Comparison of ENCODE assay signal across 11 mouse cellular contexts in genomic region chr16:45711263-45711662, GRCm38 (mm10). TPM values are rescaled to one million over a fixed set of nuclear protein-coding genes. Genes with fewer than 3 reads are reported as not detected.
DNase-seq lines count a peak whose midpoint lies in the region; ATAC-seq lines count a peak whose summit lies in the region.
"Had no signal": no experiment of that assay in that cellular context is flagged by ENCODE, and none has a peak within 500 bp of the region (broad histone marks: within the 10 kb centered on the region; RNA-seq: fewer than 3 reads in every experiment).

No protein-coding gene starts in this region.

- no peak for DNase-seq in hindbrain, embryonic 11.5 days (ENCODE audit: low spot score)
- DNase-seq in hindbrain, embryonic 10.5 days (ENCODE audit: low spot score), result no peak
- peak; percentile 54 for DNase-seq in ES-CJ7 (ENCODE audit: low read depth, low spot score)
- DNase-seq in cerebellum, postnatal 14 days, result peak; percentile 44 to 51
- peak; percentile 12 to 46 for DNase-seq in kidney, postnatal 25 days
- DNase-seq in layer of hippocampus, postnatal 14 days (ENCODE audit: low spot score in 2 of 2), result no peak
- no peak for DNase-seq in left cerebral cortex, postnatal 14 days (ENCODE audit: low spot score in 2 of 2)
- DNase-seq in spleen, adult 12 weeks (ENCODE audit: low spot score), result no peak

- intact Hi-C loops in left cerebral cortex, postnatal 14 days (cut with DNase I), result no loop called here

- 80% methylated on average over 7 of the region's 7 CpGs for WGBS in hindbrain, embryonic 11.5 days
- 70% methylated on average over 7 of the region's 7 CpGs for WGBS in hindbrain, embryonic 10.5 days

- H3K9ac ChIP-seq in hindbrain, embryonic 11.5 days (ENCODE audit: low read depth, low read length), result no peak overlapping the region
- H3K9ac ChIP-seq: neural tube, embryonic 12.5 days had no signal

- no peaks in the 10 kb centered on the region; the same call in 1 of the 2 replicates for H3K4me1 ChIP-seq in hindbrain, embryonic 11.5 days (replicated peaks; ENCODE audit: control insufficient read depth, insufficient read depth, low read length)
- peaks cover 3% of the 10 kb centered on the region; the same call in 1 of the 2 replicates for H3K4me1 ChIP-seq in hindbrain, embryonic 10.5 days (replicated peaks)

- H3K27me3 ChIP-seq in hindbrain, embryonic 11.5 days (ENCODE audit: control insufficient read depth, insufficient read depth, low read length), result no peaks in the 10 kb centered on the region
- H3K27me3 ChIP-seq in hindbrain, embryonic 10.5 days (ENCODE audit: insufficient read depth, poor library complexity, severe bottlenecking), result no peaks in the 10 kb centered on the region
- H3K27me3 ChIP-seq: neural tube, embryonic 12.5 days had no signal

- no peaks in the 10 kb centered on the region for H3K9me3 ChIP-seq in hindbrain, embryonic 11.5 days (ENCODE audit: control insufficient read depth, low read length)
- 0 out of 2 replicates have a peak, but pooled peaks cover 2% of the 10 kb centered on the region for H3K9me3 ChIP-seq in hindbrain, embryonic 10.5 days
- H3K9me3 ChIP-seq: neural tube, embryonic 12.5 days had no signal

- no peak overlapping the region for H3K27ac ChIP-seq in hindbrain, embryonic 11.5 days (ENCODE audit: low read depth, low read length)
- H3K27ac ChIP-seq in hindbrain, embryonic 10.5 days, result no peak overlapping the region
- H3K27ac ChIP-seq: neural tube, embryonic 12.5 days had no signal

- peak; percentile 13; the same call in 1 of the 2 replicates for ATAC-seq in hindbrain, embryonic 11.5 days (ENCODE audit: low FRiP score)
- ATAC-seq: activated CD4-positive, CD25-positive, alpha-beta regulatory T cell, adult 4 months had no signal

- H3K36me3 ChIP-seq in hindbrain, embryonic 11.5 days (ENCODE audit: control insufficient read depth, insufficient read depth, low read length), result peaks cover 8% of the 10 kb centered on the region; the same call in 1 of the 2 replicates
- H3K36me3 ChIP-seq in hindbrain, embryonic 10.5 days, result peaks cover 77% of the 10 kb centered on the region

- H3K4me3 ChIP-seq in hindbrain, embryonic 11.5 days (ENCODE audit: low read depth, low read length), result no peak overlapping the region
- no peak overlapping the region for H3K4me3 ChIP-seq in hindbrain, embryonic 10.5 days
- H3K4me3 ChIP-seq: neural tube, embryonic 12.5 days had no signal

- no peak overlapping the region for H3K4me2 ChIP-seq in hindbrain, embryonic 11.5 days (replicated peaks; ENCODE audit: low read depth, low read length)
- H3K4me2 ChIP-seq: neural tube, embryonic 12.5 days had no signal

RNA-seq across cellular contexts. Expression of gene Tagln3, which starts 13.1 kb away (rescaled TPM):
- polyA plus RNA-seq in hindbrain, embryonic 11.5 days (2014; fragmentation: Nextera tagmentation; extraction: Ambion mirVana), result 410 and 447 TPM in 2 replicates
- 193 and 362 TPM in 2 replicates for polyA plus RNA-seq in hindbrain, embryonic 10.5 days (2016; fragmentation: Nextera tagmentation; extraction: Ambion mirVana)
- total RNA-seq in layer of hippocampus, postnatal 14 days (2021), result 100 to 1,000 TPM; 287 to 317 TPM
- total RNA-seq in left cerebral cortex, postnatal 14 days (2021), result 100 to 1,000 TPM; 302 to 304 TPM
- polyA plus RNA-seq: activated CD4-positive, CD25-positive, alpha-beta regulatory T cell, adult 4 months had no signal

RNA-seq across cellular contexts. Expression of gene Tmprss7, which starts 17.8 kb away (rescaled TPM):
- 0.43 and 0.99 TPM in 2 replicates for polyA plus RNA-seq in hindbrain, embryonic 11.5 days (2014; fragmentation: Nextera tagmentation; extraction: Ambion mirVana)
- polyA plus RNA-seq in hindbrain, embryonic 10.5 days (2016; fragmentation: Nextera tagmentation; extraction: Ambion mirVana), result 0.29 and 0.31 TPM in 2 replicates
- 1 to 10 TPM in 1 of 2 experiments, under 1 TPM in 1; 0.91 to 2.4 TPM for total RNA-seq in layer of hippocampus, postnatal 14 days (2021)
- 1 to 10 TPM; 5.2 to 8.5 TPM for total RNA-seq in left cerebral cortex, postnatal 14 days (2021)
- total RNA-seq: gastrocnemius, adult 18-20 months had no signal
- polyA plus RNA-seq: activated CD4-positive, CD25-positive, alpha-beta regulatory T cell, adult 4 months had no signal

RNA-seq across cellular contexts. Expression of gene Abhd10, which starts 31.5 kb away (rescaled TPM):
- 44.5 and 46.2 TPM in 2 replicates for polyA plus RNA-seq in hindbrain, embryonic 11.5 days (2014; fragmentation: Nextera tagmentation; extraction: Ambion mirVana)
- polyA plus RNA-seq in hindbrain, embryonic 10.5 days (2016; fragmentation: Nextera tagmentation; extraction: Ambion mirVana), result 42.2 and 46.3 TPM in 2 replicates
- 10 to 100 TPM; 20.0 TPM for total RNA-seq in layer of hippocampus, postnatal 14 days (2021)
- total RNA-seq in left cerebral cortex, postnatal 14 days (2021), result 10 to 100 TPM; 20.1 to 22.5 TPM

RNA-seq across cellular contexts. Expression of gene BC016579, which starts 57.4 kb away (rescaled TPM):
- polyA plus RNA-seq in hindbrain, embryonic 11.5 days (2014; fragmentation: Nextera tagmentation; extraction: Ambion mirVana), result 0.15 and 0.28 TPM in 2 replicates
- not detected in 2 replicates for polyA plus RNA-seq in hindbrain, embryonic 10.5 days (2016; fragmentation: Nextera tagmentation; extraction: Ambion mirVana)
- not detected for total RNA-seq in layer of hippocampus, postnatal 14 days (2021)
- under 1 TPM; 0.15 to 0.21 TPM for total RNA-seq in left cerebral cortex, postnatal 14 days (2021)
- total RNA-seq: gastrocnemius, adult 18-20 months had no signal
- polyA plus RNA-seq: activated CD4-positive, CD25-positive, alpha-beta regulatory T cell, adult 4 months had no signal

Comparison
In these comparisons a context has a peak if more than half of its experiments do, and no peak if none do; other contexts are left out.
1. DNase-seq: peak in ES-CJ7 (single experiment), cerebellum, postnatal 14 days (2 of 2) and kidney, postnatal 25 days (2 of 2); none in hindbrain, embryonic 11.5 days (single experiment), hindbrain, embryonic 10.5 days (single experiment), layer of hippocampus, postnatal 14 days (0 of 2), left cerebral cortex, postnatal 14 days (0 of 2) and spleen, adult 12 weeks (single experiment).